45 mouse cellular contexts compared by ENCODE assay signal in genomic region chr7:140031771-140032170, GRCm38 (mm10). TPM values are rescaled to one million over a fixed set of nuclear protein-coding genes. Genes with fewer than 3 reads are reported as not detected.
"Had no signal": no experiment of that assay in that cellular context is flagged by ENCODE, and none has a peak within 500 bp of the region (broad histone marks: within the 10 kb centered on the region; RNA-seq: fewer than 3 reads in every experiment).

No protein-coding gene starts in this region.

- H3K27me3 ChIP-seq: heart, embryonic 12.5 days; heart, embryonic 13.5 days; heart, embryonic 15.5 days; hindbrain, embryonic 12.5 days; hindbrain, embryonic 13.5 days; hindbrain, embryonic 15.5 days; intestine, embryonic 15.5 days; kidney, embryonic 15.5 days had no signal

- DNase-seq: heart, postnatal 10 days; heart, postnatal 36 days; heart, postnatal 4 days; kidney, adult 11 months; kidney, adult 18-20 months; kidney, adult 2 months; kidney, adult 8-10 months; kidney, adult 9 months; kidney, postnatal 10 days; kidney, postnatal 14 days; kidney, postnatal 36 days; kidney, postnatal 4 days; layer of hippocampus, adult 9-11 months; layer of hippocampus, postnatal 36 days had no signal

- H3K4me2 ChIP-seq: heart, embryonic 11.5 days; heart, embryonic 12.5 days; heart, embryonic 13.5 days; heart, embryonic 15.5 days; hindbrain, embryonic 12.5 days; hindbrain, embryonic 13.5 days; hindbrain, embryonic 14.5 days; hindbrain, embryonic 15.5 days; intestine, embryonic 15.5 days; kidney, embryonic 15.5 days had no signal

- H3K9me3 ChIP-seq: heart, embryonic 10.5 days; heart, embryonic 13.5 days; heart, embryonic 15.5 days; hindbrain, embryonic 12.5 days; hindbrain, embryonic 13.5 days; hindbrain, embryonic 15.5 days; intestine, embryonic 15.5 days had no signal

- H3K27ac ChIP-seq: heart, embryonic 10.5 days; heart, embryonic 13.5 days; heart, embryonic 15.5 days; hindbrain, embryonic 10.5 days; hindbrain, embryonic 12.5 days; hindbrain, embryonic 13.5 days; hindbrain, embryonic 14.5 days; hindbrain, embryonic 15.5 days; hindbrain, postnatal 0 days; intestine, embryonic 15.5 days; kidney, embryonic 15.5 days; kidney, postnatal 0 days; layer of hippocampus, adult 2 months; left cerebral cortex, adult 2 months had no signal

- ATAC-seq: hindbrain, embryonic 16.5 days; hindbrain, postnatal 0 days; inflammation-experienced regulatory T-cells, adult 6 months; intestine, embryonic 15.5 days; intestine, embryonic 16.5 days; intestine, postnatal 0 days had no signal

- H3K9ac ChIP-seq: heart, embryonic 12.5 days; heart, embryonic 13.5 days; heart, embryonic 15.5 days; hindbrain, embryonic 12.5 days; hindbrain, embryonic 13.5 days; hindbrain, embryonic 14.5 days; hindbrain, embryonic 15.5 days; intestine, embryonic 15.5 days; kidney, embryonic 15.5 days had no signal

- H3K4me3 ChIP-seq: heart, embryonic 10.5 days; heart, embryonic 12.5 days; heart, embryonic 13.5 days; heart, embryonic 15.5 days; hindbrain, embryonic 10.5 days; hindbrain, embryonic 12.5 days; hindbrain, embryonic 13.5 days; hindbrain, embryonic 15.5 days; intestine, embryonic 15.5 days; kidney, embryonic 15.5 days; layer of hippocampus, adult 2 months; left cerebral cortex, adult 2 months had no signal

RNA-seq across cellular contexts. Expression of gene Msx3, which starts 17.1 kb away (rescaled TPM):
- total RNA-seq: heart, postnatal 10 days; heart, postnatal 25 days; heart, postnatal 36 days; heart, postnatal 4 days; hematopoietic stem cell, adult 5-6 weeks; layer of hippocampus, adult 8-10 months; left cerebral cortex, adult 18-20 months; left cerebral cortex, adult 2 months had no signal
- polyA plus RNA-seq: heart, embryonic 10.5 days; heart, embryonic 12.5 days; heart, embryonic 13.5 days; heart, embryonic 14.5 days; heart, embryonic 15.5 days; heart, embryonic 16.5 days; heart, postnatal 0 days; inflammation-experienced regulatory T-cells, adult 6 months; intestine, embryonic 14.5 days; intestine, embryonic 15.5 days; intestine, embryonic 16.5 days; intestine, postnatal 0 days; kidney, adult 2 months; kidney, embryonic 14.5 days; kidney, embryonic 15.5 days; kidney, embryonic 16.5 days; kidney, postnatal 0 days; large intestine, adult 2 months had no signal

RNA-seq across cellular contexts. Expression of gene Caly, which starts 50.6 kb away (rescaled TPM):
- total RNA-seq: heart, postnatal 25 days; heart, postnatal 36 days; hematopoietic stem cell, adult 5-6 weeks had no signal
- polyA plus RNA-seq: inflammation-experienced regulatory T-cells, adult 6 months had no signal
